Mouse (Mus musculus) liver, adult 2 months (tissue): ENCODE data around the gene Drd1.

Experiments
- CTCF ChIP-seq: fragments of 200-500 bp; IDR thresholded peaks from 2 replicates; pipeline ENCODE4 v1.5.1; 2011; ENCODE audit warnings: low read depth, low read length, control low read depth
- POLR2A ChIP-seq: fragments of 200-500 bp; IDR thresholded peaks from 2 replicates; pipeline ENCODE4 v1.6.1; 2011; ENCODE audit warnings: low read length, control low read depth; ENCODE audit not compliant: insufficient read depth; ENCODE audit errors: extremely low read depth

- TF ChIP-seq CTCF (no peak), POLR2A (no peak)
Observed at GRCm38 (mm10) chr13:54103866-54104265, 48.4 kb upstream of the Drd1 start.
